Mouse (Mus musculus): ENCODE data around the gene Capn8.

DNA sequence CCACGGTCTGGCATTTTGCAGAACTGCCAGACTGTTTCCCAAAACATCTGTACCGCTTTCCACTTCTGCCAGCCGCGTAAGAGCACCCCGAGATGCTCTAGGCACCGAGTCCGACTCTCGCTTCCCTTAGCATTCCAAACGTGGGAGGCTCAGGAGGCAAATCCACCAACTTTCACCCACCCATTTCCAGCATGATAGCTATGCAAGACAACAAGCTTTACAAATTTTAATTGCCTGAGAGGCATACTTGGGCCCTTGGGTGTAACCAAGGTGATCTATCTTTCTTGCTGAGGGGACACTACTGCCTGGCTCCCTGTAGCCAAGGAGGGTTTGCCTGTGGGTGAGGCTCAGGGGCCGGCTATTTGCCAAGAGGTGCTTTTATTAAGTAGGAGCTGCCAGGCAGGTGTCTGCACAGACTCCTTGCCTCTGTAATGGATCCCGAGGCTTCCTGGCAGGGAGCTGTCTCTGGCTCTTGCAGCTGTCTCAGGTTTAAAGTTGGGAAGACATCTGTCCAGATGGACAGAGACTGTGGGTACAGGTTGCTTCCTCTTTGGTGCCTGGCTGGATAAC is 2.8 kb upstream of the Capn8 start:
- no peak for TF ChIP-seq TAL1 (IDR thresholded peaks at IDR 0.05; ENCODE audit: low read length)
- no peak for TF ChIP-seq GATA1 (IDR thresholded peaks at IDR 0.05; ENCODE audit: low read length)
